Mouse (Mus musculus): ENCODE data around the gene Timm10. TPM values are rescaled to one million over a fixed set of nuclear protein-coding genes. Genes with fewer than 3 reads are reported as not detected.

Timm10 gene
- polyA plus RNA-seq, 1 experiment: 82.0 TPM

- Histone ChIP-seq H3K27ac (ENCODE audit: insufficient read depth, low read length) (no peak overlapping the region), H3K4me3 (ENCODE audit: insufficient read depth, low read length) (no peak overlapping the region), H3K4me1 (ENCODE audit: control insufficient read depth, insufficient read depth, low read length) (no peaks in the 10 kb centered on the region)
- TF ChIP-seq POLR2A (IDR thresholded peaks at IDR 0.05; ENCODE audit: extremely low read depth, insufficient read depth, low read length) (no peak), CTCF (IDR thresholded peaks at IDR 0.05; ENCODE audit: extremely low read depth, insufficient read depth, low read length) (no peak)
Measured at GRCm38 (mm10) chr2:84851130-84852040, 24.6 kb downstream of the Timm10 start.

GRCm38 (mm10) chr2:84855732-84856131 is 28.9 kb downstream of the Timm10 start:
- Histone ChIP-seq H3K4me3 (ENCODE audit: insufficient read depth, low read length) (no peak overlapping the region), H3K27ac (ENCODE audit: insufficient read depth, low read length) (no peak overlapping the region), H3K4me1 (ENCODE audit: control insufficient read depth, insufficient read depth, low read length) (no peaks in the 10 kb centered on the region)
- no peak for TF ChIP-seq POLR2A (IDR thresholded peaks at IDR 0.05; ENCODE audit: extremely low read depth, insufficient read depth, low read length)
- peak; percentile 85 for TF ChIP-seq CTCF (IDR thresholded peaks at IDR 0.05; ENCODE audit: extremely low read depth, insufficient read depth, low read length)

- no peak overlapping the region for H3K4me3 ChIP-seq (ENCODE audit: insufficient read depth, low read length)
- H3K4me1 ChIP-seq (ENCODE audit: control insufficient read depth, insufficient read depth, low read length): no peaks in the 10 kb centered on the region
- H3K27ac ChIP-seq (ENCODE audit: insufficient read depth, low read length): no peak overlapping the region
- TF ChIP-seq POLR2A (IDR thresholded peaks at IDR 0.05; ENCODE audit: extremely low read depth, insufficient read depth, low read length): no peak
- no peak for TF ChIP-seq CTCF (IDR thresholded peaks at IDR 0.05; ENCODE audit: extremely low read depth, insufficient read depth, low read length)
Measured at GRCm38 (mm10) chr2:84858551-84858950, 31.8 kb downstream of the Timm10 start.

GRCm38 (mm10) chr2:84859991-84860780 is 33.4 kb downstream of the Timm10 start:
- Histone ChIP-seq H3K4me1 (ENCODE audit: control insufficient read depth, insufficient read depth, low read length) (no peaks in the 10 kb centered on the region), H3K4me3 (ENCODE audit: insufficient read depth, low read length) (no peak overlapping the region)
- TF ChIP-seq CTCF (IDR thresholded peaks at IDR 0.05; ENCODE audit: extremely low read depth, insufficient read depth, low read length): no peak
- TF ChIP-seq POLR2A (IDR thresholded peaks at IDR 0.05; ENCODE audit: extremely low read depth, insufficient read depth, low read length): no peak

GRCm38 (mm10) chr2:84861430-84861829 is 34.6 kb downstream of the Timm10 start:
- Histone ChIP-seq H3K27ac (ENCODE audit: insufficient read depth, low read length) (no peak overlapping the region), H3K4me3 (ENCODE audit: insufficient read depth, low read length) (no peak overlapping the region), H3K4me1 (ENCODE audit: control insufficient read depth, insufficient read depth, low read length) (no peaks in the 10 kb centered on the region; the same call in 1 of the 2 replicates)
- TF ChIP-seq CTCF (IDR thresholded peaks at IDR 0.05; ENCODE audit: extremely low read depth, insufficient read depth, low read length): no peak
- TF ChIP-seq POLR2A (IDR thresholded peaks at IDR 0.05; ENCODE audit: extremely low read depth, insufficient read depth, low read length): no peak

More at GRCm38 (mm10) chr2:84859991-84860780, 33.4 kb downstream of the Timm10 start:
- no peak overlapping the region for H3K27ac ChIP-seq (ENCODE audit: insufficient read depth, low read length)

- Histone ChIP-seq H3K4me3 (ENCODE audit: insufficient read depth, low read length) (no peak overlapping the region), H3K27ac (ENCODE audit: insufficient read depth, low read length) (no peak overlapping the region), H3K4me1 (ENCODE audit: control insufficient read depth, insufficient read depth, low read length) (no peaks in the 10 kb centered on the region; the same call in 1 of the 2 replicates)
- TF ChIP-seq POLR2A (IDR thresholded peaks at IDR 0.05; ENCODE audit: extremely low read depth, insufficient read depth, low read length): no peak
- no peak for TF ChIP-seq CTCF (IDR thresholded peaks at IDR 0.05; ENCODE audit: extremely low read depth, insufficient read depth, low read length)
Measured at GRCm38 (mm10) chr2:84862231-84862630, 35.4 kb downstream of the Timm10 start.

- Histone ChIP-seq H3K4me1 (ENCODE audit: control insufficient read depth, insufficient read depth, low read length) (peaks cover 1% of the 10 kb centered on the region; the same call in 1 of the 2 replicates), H3K4me3 (ENCODE audit: insufficient read depth, low read length) (peak overlapping the region; percentile 32), H3K27ac (ENCODE audit: insufficient read depth, low read length) (peak overlapping the region; percentile 35; the same call in 1 of the 2 replicates)
- TF ChIP-seq CTCF (IDR thresholded peaks at IDR 0.05; ENCODE audit: extremely low read depth, insufficient read depth, low read length): peak; percentile 50
- no peak for TF ChIP-seq POLR2A (IDR thresholded peaks at IDR 0.05; ENCODE audit: extremely low read depth, insufficient read depth, low read length)
Measured at GRCm38 (mm10) chr2:84865616-84866571, 39.1 kb downstream of the Timm10 start.

- Histone ChIP-seq H3K4me1 (ENCODE audit: control insufficient read depth, insufficient read depth, low read length) (peaks cover 1% of the 10 kb centered on the region; the same call in 1 of the 2 replicates), H3K4me3 (ENCODE audit: insufficient read depth, low read length) (no peak overlapping the region), H3K27ac (ENCODE audit: insufficient read depth, low read length) (no peak overlapping the region)
- TF ChIP-seq POLR2A (IDR thresholded peaks at IDR 0.05; ENCODE audit: extremely low read depth, insufficient read depth, low read length) (no peak), CTCF (IDR thresholded peaks at IDR 0.05; ENCODE audit: extremely low read depth, insufficient read depth, low read length) (peak; percentile 64)
Measured at GRCm38 (mm10) chr2:84868521-84868943, 41.7 kb downstream of the Timm10 start.

Measured in cortical plate, adult 2 months (tissue).